Mouse (Mus musculus): ENCODE data around the gene Tmem239.
A peak's percentile ranks its signal among the peaks of the same experiment; 100 is the strongest.
"Not testable (repeated sequence)": the region's sequence is repeated elsewhere in the genome, so short reads cannot be mapped to it uniquely, and the experiment has no call there.

Tmem239 gene

DNA sequence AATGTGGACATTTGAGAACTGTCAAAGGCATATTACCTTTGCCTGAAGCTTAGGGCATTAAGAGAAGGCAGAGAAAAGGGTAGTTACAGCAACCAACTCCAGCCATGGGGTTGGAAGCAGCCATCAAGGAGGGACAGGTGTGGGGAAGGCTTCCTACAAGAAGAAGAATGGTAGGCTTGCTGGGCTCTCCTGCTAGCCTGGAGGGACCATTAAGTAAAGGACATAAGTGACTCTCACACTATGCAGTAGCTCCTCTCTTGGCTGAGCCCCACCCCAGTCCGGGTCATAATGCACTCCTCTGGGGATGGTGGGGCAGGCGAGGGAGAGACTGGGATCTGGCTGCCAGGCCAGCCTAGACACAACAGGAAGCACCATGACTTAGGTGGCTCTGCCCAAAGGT lies at the start of gene Tmem239:
TSS of gene Tmem239 (plus strand) at position 301 of the 400 bp plus-strand sequence.
- DNase-seq (ENCODE audit: low spot score) = no peak

DNA sequence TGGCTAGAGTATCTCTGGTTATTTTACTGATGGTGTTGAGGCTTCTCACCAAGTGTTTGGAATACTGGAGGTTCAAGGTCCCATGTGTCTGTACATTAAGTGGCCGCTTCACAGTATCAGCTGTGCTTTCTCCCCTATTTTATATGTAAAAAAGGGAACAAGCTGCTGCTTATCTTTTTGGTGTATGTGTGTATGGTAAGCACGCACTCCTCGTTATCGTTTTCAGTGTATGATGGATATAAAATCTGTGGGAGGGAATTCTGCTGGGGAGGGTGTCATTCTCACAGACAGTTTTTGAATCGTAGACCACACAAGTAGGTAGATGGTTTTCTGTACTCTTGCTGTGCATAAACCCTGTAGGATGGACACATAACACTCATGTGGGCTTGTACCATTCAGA lies 48.7 kb upstream of the Tmem239 start:
- DNase-seq (ENCODE audit: low spot score) = no peak

DNA sequence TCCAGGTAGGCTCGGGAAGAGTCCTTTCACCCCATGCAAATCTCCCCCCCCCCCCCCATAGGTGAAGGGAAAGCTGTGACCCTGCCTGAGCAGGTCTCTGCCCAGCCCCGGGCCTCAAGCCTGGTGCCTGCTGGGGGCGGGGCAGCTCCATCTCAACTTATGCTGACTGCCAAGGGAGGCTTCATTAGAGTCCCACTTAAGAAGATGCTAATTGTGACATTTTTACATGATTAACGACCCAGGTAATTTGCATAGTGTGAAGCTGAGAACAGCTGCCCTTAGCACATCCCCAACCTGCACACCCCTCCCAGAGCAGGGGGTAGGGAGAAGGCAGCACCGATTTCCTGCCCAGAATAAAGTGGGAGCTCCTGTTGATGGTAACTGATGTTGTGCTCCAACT lies 47.4 kb upstream of the Tmem239 start:
- DNase-seq (ENCODE audit: low spot score) = no peak

DNA sequence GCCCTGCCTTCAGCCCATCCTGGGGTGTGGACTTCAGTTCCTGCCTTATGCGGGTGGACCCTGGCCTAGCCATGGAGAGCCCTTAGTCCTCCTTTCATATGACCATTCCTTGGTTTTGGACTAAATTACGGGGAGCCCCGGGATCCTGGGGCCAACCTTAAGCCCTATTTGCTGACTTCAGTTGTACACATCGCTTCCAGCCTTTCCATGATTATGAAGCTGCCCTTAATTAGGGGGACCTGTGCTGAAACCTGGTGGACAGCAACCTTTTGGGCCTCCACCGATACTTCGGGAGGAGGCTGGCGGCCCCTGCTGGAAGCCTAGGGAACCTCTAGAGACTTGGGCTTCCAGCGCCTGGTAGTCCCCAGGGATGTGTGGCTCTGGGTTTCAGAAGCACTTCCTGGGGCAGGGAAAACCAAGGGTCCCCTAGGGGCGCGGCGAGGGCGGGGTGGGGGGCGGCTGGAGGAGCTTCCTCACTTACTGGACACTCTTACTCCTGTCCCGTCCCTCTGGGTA lies 43.7 kb upstream of the Tmem239 start:
- peak; percentile 30 for DNase-seq (ENCODE audit: low spot score)

DNA sequence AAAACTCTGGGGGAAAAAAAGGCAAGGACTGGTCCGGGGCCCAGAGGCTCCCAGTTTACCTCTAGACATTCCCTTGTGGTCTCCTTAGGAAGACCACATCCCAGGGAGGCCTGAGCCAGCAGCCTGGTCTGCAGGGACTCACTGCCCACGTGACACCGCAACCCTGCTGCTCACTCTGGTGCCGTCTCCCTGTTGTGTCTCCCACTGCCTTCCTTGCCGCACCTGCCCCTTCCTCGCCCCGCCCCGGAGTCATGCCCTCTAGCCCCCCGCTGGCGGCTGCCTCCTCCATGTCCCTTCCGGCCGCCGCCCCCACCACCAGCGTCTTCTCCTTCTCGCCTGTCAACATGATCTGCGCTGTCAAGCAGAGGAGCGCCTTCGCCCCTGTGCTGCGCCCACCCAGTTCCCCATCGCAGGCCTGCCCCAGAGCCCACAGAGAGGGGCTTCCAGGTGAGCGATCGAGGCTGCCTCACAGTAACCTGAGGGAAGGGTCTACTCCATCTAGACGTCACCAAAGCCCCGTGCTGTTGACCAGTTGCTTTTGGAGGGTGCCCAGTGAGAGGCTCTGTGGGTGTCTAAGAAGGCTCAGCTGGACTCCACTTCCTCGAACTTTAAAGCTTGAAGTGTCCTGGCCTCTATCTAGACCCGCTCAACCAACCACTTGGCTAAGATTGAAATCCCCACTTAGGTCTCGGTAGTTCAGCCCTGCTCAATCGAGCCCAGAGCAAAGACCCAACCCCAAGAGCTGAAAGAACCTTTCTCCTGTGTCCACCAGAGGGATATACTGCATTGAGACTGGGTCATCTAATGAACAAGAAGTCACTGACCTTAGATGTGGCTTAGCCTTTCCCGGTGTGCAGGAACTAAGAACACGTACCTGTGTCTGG lies 40.8 kb upstream of the Tmem239 start:
- DNase-seq (ENCODE audit: low spot score) = no peak

DNA sequence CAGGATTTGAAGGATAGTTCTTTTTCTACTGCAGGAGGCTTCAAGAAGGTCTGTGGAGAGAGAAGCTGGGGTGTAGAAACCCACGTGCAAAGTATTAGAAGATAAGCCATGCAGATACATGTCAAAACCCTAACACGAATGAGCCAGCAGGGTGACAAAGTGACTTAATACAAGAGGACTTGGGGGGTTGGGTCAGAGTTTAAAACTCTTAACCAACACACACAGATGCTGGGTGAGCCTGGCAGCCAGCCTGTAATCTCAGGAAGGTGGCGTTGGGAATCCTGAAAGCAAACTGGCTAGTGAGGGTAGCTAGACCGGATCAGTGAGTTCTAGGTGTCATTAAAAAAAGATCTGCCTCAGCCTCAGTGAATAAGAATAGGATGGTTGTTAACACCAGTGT lies 38.9 kb upstream of the Tmem239 start:
- no peak for DNase-seq (ENCODE audit: low spot score)

DNA sequence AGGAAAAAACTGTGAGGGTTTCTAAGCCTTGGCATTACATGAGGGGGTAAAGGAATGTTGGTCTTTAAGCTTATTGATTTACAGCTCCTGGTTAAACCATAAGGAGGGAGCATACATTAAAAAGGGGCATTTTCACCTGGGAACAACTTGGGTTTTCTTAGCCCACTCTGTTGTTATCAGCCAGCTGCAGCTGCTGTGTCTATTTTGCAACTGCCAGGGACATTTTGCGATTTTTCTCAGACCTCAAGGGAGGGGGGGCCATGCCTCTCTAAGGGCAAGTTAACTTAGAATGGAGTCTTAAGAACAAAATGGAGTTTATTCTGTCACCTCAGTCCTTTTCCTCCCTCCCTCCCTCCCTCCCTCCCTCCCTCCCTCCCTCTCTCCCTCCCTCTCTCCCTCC lies 33.3 kb upstream of the Tmem239 start:
- not testable (repeated sequence) for DNase-seq (ENCODE audit: low spot score)

DNA sequence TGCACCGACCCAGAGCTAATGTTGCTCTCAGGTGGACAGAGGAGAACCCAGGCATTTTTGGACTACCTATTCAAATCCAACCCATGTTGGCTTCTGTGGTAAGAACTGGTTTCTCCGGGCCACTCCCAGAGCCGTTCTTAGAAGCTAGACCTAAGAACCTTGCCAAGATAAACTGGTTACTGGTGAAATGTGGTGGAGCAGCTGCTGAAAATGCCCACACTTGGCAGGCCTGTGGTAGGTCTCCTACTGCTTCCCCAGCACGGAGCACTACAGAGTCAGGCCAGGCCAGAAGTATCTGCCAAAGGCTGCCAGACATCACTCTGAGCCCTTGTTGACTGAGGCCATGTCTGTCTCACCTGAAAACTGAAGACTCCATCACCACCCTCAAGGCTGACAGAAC lies 31.3 kb upstream of the Tmem239 start:
- no peak for DNase-seq (ENCODE audit: low spot score)

DNA sequence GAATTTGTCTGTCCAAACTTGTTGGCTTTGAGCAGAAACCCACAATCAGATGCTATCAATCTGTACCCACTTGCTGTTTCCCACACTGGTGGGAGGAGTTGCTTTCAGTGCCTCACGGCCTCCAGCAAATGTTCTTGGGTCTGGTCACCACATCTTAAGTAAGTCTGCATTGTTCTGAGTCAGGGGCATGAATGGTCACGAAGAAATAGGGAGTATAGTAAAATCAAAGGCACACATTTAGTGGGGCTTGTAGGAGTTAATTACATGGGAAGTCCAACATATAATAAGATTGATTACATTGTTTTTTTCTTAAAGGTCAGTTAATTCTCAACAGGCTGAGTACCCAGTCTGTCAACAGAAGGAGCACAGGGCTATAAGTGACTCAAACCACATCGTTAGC lies 23.1 kb upstream of the Tmem239 start:
- no peak for DNase-seq (ENCODE audit: low spot score)

DNA sequence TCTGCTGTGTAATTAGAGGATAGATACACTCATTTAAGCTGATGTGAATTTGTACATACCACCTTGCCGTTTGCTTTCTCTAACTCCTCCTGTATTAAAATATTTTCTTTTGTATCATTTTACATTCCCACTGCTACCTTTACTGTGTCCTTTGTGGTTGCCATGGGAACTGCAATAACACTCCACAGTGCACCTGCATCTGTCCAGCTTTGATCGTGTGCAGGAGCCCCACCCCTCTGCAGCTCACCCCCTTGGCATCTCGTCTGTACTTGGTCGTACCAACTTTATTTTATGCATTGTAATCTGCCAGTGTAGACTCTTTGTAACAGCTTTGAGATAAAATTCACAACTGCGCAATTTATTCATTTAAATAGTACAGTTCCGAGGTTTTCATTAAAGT lies 22.4 kb upstream of the Tmem239 start:
- no peak for DNase-seq (ENCODE audit: low spot score)

DNA sequence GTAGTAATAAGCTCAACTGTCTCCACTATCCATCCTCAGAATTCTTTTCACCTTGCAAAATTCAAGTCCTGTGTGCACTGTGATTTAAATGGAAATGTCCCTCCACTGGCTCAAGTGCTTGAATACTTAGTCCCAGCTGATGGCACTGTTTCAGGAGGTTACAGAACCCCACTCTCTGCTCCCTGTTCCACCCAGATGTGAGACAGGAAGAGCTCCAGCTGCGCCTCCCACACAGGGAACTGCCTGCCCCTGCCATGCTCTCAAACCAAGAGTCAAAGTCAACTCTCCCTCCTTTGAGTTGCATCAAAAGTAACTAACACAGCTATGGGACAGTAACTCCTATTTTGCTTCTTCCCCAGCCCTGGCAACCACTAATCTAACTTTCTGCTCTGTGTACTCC lies 20.1 kb upstream of the Tmem239 start:
- no peak for DNase-seq (ENCODE audit: low spot score)

DNA sequence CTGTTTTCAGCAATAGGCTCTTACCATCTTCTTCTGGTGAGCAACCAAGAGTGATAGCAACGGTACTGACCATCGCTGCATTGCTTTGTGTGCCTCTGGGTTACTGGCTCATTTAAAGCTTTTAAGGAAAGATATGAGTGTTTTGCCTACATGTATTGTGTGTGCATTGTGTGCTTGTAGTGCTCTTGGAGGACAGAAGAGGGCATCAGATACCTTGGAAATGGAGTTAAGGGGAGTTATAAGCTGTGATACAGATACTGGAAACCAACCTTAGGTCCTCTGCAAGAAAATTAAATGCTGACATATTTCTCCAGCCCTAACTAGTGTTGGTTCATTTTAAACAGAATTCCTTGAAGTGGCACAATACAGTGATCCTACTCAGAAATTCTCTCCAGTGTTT lies 17.5 kb upstream of the Tmem239 start:
- no peak for DNase-seq (ENCODE audit: low spot score)

DNA sequence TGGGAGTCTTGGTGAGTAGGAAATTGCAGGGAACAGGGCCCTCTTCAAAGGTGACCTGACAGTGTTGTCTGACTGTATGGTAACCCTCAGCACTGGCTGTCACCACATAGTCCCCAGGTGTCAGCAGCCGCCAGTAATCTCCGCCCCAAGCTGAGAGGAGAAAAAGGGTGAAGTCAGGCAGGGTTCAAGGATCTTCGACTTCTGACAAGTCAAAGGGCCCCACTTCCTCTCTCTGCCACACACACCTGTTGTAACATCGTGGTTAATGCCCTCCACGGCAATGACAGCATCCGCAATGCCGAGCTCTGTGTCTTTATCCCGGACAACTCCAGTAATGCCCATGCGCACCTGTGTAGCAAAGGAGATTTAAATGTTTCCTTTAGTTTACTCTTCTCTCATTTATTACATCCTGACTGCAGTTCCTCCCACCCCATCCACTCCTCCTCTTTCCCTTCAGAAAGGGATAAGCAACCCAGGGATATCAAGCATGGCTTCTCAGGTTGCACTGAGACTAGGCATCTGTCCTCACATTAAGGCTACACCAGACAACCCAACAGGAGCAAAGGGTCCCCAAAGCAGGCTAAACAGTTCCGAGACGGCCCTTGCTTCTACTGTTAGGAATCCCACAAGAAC lies 15.2 kb upstream of the Tmem239 start:
- DNase-seq (ENCODE audit: low spot score) = no peak

DNA sequence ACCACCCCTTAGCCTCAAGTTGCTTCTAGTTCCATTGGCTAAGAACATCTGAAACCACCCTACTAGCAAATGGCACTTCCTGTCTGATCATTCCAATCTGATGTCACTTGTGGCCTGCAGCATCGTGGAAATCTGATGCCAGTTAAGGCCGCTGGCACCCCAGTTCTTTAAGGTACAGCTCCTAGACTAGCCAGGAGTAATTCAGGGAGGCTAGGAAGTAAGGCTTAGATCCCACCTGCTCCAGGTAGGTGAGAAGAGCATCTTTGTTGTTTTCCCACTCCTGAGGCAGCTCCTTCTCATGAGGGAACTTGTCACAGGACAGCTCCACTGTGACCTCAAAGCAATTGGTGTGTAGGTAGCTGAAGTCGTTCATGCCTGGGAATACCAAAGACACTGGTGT lies 13.4 kb upstream of the Tmem239 start:
- no peak for DNase-seq (ENCODE audit: low spot score)

DNA sequence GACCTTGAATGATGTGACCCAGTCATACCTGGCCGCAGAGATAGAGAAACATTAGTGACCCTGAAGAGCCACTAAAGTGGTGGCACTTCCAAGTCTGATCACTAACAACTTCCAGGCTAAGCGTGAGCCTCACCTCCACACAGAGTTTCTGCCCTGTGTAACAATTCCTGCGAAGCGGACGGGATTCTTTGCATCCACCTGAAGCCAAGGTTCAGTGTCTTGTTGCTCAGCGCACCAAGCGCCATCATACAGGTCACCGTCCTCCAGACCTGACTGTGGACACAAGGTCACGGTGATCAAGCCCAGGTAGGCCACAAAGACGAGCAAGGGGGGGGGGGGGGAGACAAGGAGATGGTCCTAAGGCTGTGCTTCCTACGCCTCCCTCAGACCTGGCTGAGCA lies 10.6 kb upstream of the Tmem239 start:
- DNase-seq (ENCODE audit: low spot score) = no peak

DNA sequence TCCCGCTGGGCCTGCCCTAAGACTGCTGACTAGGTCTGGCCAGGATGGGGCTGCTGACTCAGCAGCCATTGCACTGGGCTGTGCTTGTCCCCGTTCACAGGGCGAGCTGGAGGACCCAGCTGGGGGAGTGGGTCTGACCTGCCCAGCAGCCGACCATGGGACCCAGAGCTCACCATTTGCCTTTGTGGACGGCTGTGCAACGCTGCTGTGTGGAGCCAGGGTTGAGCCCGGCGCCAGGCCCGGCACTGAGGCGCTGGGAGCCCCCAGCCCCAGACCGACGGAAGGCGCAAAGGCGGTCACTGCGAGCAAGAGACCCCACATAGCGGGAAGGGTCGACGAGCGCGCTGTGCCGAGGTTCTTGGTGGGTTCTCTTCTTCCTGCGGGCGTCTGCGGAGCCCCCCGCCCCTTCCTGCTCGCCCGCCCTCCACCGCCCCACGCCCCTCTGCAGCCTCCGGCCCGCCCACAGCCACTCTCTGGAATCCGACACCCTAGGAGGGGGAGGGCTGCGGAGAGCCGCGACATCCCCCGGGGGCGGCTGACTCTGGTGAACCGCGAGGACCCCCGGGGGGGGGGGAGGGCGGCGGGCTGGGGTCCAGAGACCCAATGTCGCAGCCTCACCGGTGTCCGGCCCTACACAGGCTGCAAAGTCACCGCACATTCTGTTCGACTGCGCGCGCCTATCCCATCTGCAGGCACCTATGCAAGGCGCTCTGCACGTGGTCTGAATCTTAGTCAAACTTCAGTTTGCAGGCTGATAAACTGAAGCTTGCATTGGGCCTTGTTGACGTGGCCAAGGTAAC lies 8.9 kb upstream of the Tmem239 start, which contains the start of gene Cpxm1:
TSS of gene Cpxm1 (minus strand) at position 389 of the 800 bp plus-strand sequence.
- no peak for DNase-seq (ENCODE audit: low spot score)

DNA sequence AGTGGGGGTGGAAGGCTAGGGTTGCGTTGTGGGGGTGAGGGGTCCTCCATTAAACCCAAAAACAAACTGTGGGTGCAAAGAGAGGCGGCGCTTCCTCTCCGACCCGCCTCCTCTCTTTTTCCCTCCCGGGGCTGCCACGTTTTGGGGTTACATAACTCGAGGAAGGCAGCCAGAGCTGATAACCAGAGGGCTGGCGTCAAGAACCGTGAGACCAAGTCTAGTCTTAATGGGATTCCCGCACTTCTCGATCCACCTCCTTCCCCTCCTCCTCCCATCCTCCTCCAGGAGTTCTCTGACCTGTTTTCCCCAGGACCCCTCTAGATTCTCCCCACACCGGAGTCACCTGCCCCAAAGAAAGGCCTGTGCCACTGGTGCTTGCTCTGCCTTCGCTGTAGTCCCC lies 8.2 kb upstream of the Tmem239 start:
- DNase-seq (ENCODE audit: low spot score) = no peak

DNA sequence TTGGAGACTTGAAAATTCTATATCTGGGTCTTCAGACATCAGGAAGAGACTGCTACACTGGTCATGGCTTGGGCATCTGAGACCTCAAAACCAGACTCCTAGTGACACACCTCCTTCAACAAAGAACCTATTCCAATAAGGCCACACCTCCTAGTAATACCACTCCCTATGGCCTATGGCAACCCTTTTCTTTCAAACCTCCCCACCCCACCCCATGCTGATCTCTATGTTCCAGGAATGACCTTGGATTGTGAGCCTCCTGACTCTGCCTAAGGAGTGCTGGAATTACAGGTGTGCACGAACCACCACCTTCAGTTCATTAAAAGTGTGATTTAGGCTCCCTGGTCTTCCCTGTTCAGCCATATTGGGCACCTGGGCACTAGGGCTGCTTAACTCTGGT lies 6.2 kb upstream of the Tmem239 start:
- no peak for DNase-seq (ENCODE audit: low spot score)

DNA sequence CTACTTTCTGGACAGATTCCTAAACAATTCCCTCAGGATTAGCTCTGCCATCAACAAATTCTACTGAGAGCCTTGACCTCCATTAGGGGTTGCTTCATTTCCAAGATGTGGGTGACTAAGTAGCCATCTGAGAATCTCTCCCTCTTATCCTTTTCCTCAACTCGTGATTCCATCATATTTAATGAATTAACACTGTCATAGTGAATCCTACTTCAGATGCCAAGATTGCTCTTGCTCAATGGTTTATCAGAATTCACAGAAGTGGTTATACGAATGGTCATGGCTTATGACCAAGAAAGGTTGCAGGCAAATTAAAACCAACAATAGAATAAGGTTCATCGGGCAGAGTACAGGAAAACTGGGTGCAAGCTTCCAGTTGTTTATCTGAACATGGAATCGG lies 4.4 kb upstream of the Tmem239 start:
- peak; percentile 35 for DNase-seq (ENCODE audit: low spot score)

DNA sequence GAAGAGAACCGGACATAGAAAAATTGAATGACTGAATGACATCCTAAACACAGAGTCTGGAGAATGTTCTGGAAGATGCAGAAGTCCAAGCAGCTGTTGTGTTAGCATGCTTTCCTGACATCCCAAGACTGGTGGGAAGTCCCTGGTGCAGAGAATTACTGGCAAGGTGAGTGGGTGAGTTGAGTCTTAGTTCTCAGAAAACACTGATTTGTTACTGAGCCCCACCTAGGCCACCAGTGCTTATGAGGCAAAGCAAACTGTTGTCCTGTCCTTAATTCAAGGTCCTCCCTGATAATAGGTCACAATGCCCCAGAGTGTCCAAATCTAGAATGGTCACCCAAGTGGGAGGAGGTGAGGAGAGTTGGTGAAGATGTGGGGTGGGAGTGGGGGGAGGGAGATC lies 1.3 kb upstream of the Tmem239 start, which contains the start of the genes Gm28372 and 1700020A23Rik:
TSS of gene Gm28372 (plus strand) at position 301 of the 400 bp plus-strand sequence.
TSS of gene 1700020A23Rik (plus strand) at position 321 of the 400 bp plus-strand sequence.
- DNase-seq (ENCODE audit: low spot score) = no peak

DNA sequence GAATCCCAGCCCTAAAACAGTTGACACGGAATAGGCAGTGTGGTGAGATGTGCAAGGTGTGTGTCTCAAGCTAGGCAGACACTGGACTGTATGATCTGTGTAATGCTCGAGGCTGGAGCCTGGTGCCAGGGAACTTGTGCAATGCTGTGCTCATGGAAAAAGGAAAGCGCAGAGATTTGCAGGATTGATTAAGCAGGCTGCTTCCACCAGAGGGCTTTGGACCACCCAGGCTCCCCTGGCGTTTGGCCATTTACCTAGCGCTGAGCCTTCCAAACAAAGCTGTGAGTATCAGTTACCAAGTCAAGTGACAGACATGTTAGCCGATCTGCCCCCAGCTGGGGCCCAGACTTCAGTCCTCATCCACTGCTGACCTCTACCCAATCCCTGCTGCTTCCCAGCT lies 1.9 kb downstream of the Tmem239 start:
- no peak for DNase-seq (ENCODE audit: low spot score)
